Mouse (Mus musculus): ENCODE results near the gene Ucp3.
A peak's percentile ranks its signal among the peaks of the same experiment; 100 is the strongest.
"Not testable (repeated sequence)": the region's sequence is repeated elsewhere in the genome, so short reads cannot be mapped to it uniquely, and the experiment has no call there.

Ucp3 gene

DNA sequence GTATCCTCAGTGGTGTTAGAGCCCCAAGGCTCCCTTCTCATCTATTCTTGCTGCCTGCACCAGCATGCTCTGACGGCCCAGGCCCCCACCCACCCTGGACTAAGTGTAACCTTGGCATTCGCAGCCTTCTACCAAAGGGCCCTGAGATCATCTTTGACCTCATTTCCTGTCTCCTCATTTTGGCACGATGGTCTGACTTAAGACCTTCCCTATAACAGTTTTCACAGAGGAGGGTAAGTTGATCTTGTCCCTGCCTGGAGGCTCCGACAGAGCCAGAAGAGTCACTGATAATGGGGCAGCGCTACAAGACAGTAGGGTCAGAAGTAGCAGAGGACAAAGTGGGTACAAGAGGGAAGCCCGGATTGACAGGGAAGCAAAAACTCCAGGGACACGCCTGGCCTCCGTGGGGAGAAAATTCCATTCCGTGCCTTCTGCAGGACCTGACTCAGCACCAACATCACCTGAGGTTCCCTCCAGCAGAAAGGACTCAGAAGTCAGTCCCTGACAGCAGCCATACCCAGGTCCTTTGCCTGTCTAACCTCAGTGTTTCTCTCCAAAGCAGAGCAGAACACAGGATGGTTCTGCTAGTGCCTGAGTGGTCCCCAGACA, 1.2 kb downstream of the Ucp3 start:
- DNase-seq (ENCODE audit: low spot score), result no peak

GRCm38 (mm10) chr7:100474680-100475079, 1.9 kb downstream of the Ucp3 start:
- DNase-seq (ENCODE audit: low spot score), result no peak

- DNase-seq (ENCODE audit: low spot score), result no peak
These were observed 6.5 kb downstream of the Ucp3 start for GRCm38 (mm10) chr7:100479100-100479822.

- no peak for DNase-seq (ENCODE audit: low spot score)
These were observed 7.0 kb downstream of the Ucp3 start for GRCm38 (mm10) chr7:100479823-100480164.

GRCm38 (mm10) chr7:100480175-100480574, 7.4 kb downstream of the Ucp3 start:
- no peak for DNase-seq (ENCODE audit: low spot score)

- not testable (repeated sequence) for DNase-seq (ENCODE audit: low spot score)
These were observed 9.3 kb downstream of the Ucp3 start for GRCm38 (mm10) chr7:100482046-100482445.

DNA sequence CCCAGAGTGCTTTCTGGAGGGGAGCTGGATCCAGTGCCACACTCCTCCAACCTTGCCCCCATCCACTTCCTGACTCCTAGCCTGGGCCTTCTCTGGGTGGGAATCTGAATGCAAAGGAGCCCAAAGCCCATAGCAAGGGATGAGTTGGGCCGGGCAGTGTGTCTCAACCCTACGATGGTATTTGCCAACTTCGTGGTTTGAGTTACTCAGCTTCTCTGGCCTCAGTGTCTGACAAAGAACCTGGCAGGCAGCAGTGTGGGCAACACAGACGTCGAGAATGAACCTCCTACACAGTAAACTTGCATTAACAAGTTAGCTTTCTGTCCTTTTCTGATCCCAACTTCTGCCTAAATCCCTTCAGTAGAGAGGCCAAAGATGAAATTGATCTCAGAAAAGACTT, 11.7 kb downstream of the Ucp3 start:
- DNase-seq (ENCODE audit: low spot score), result no peak

DNA sequence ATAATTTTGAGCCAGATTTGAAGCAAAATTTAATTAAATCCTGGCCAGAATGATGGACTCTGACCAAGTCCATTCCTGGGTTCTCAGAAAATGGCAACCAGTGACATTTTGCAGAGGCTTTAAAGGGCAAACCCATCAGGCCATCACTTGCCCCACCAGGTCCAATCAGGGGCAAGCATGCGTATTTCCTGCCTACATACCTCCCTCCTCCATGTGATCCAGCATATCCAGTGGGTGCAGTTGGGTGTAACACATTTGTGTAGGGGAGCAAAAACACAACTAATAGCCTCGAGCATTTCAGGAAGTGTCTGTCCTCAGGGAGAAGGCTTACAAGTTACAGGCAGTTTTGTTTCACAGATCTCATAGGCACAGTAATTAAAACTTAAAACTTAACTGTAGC, 14.5 kb downstream of the Ucp3 start:
- DNase-seq (ENCODE audit: low spot score), result no peak

DNA sequence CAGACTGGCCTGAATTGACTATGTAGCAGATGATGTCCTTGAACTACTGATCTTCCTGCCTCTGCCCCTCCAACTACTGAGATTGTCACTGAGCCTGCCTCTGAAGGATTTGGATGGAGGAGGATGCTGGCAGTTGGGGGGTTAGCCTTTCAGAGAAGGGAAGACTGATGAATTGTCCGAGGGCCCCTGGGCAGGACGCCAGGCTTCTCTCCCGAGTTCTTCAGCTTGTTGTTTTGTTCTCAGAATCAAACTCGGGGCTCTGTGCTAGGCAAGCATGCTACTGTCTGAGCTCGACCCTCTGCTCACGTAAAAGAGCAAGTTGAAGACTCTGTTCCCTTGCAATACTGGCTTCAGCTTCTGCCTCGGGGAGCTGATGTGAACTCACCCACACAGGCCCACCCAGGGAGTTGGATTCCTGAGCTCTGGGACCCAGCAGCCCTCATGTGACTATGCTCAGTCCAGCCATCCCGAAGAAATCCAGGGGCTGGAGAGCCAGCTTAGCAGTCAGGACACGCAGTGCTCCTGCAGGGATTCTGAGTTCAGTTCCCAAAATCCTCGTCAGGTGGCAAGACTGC, 15.8 kb downstream of the Ucp3 start:
- DNase-seq (ENCODE audit: low spot score), result peak; percentile 54

GRCm38 (mm10) chr7:100492391-100493116, 19.8 kb downstream of the Ucp3 start:
- DNase-seq (ENCODE audit: low spot score), result peak; percentile 71

DNA sequence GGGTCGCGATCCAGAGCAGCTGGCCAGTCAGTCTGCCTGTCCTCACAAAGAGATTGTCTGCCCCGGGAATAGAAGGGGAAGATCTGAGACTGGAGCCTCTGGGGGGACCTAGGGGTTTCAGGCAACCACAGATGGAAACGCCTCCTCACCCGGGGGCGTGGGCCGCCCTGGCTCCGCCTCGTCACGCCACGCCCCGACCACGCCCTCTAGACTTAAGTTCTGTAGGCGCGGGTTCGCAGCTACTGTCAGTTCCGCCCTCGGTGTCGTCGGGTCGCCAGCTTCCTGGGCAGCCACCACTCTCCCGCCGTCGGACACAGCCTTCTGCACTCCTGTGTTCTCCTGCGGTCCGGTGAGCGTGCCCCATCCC, 20.3 kb downstream of the Ucp3 start, which contains the start of gene Ucp2:
Gene Ucp2, plus strand, starts transcription at position 221 of the 367 bp plus-strand sequence.
- peak; percentile 84 for DNase-seq (ENCODE audit: low spot score)

GRCm38 (mm10) chr7:100493484-100494414, 21.0 kb downstream of the Ucp3 start:
- peak; percentile 86 for DNase-seq (ENCODE audit: low spot score)

DNA sequence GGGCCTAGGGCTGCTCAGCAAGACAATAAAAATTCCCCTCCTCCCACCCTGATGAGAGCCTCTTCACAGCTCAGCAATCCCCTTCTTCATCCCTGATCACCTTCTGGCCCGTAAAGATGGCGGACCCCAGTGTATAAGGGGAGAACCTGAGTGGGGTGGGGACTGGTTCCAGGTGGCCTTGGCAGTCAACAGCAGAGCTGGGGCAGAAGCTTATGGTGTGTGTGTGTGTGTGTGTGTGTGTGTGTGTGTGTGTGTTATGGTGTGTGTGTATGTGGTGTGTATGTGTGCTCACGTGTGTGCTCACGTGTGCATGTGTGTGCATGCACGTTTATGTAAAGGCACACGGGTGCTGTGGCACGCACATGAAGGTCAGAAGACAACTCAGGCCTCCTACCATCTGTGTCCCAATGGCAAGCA, 21.6 kb downstream of the Ucp3 start:
- DNase-seq (ENCODE audit: low spot score), result no peak

GRCm38 (mm10) chr7:100495042-100495441, 22.3 kb downstream of the Ucp3 start:
- DNase-seq (ENCODE audit: low spot score), result no peak

- DNase-seq (ENCODE audit: low spot score), result peak; percentile 68
These were observed 22.9 kb downstream of the Ucp3 start for GRCm38 (mm10) chr7:100495581-100496251.

DNA sequence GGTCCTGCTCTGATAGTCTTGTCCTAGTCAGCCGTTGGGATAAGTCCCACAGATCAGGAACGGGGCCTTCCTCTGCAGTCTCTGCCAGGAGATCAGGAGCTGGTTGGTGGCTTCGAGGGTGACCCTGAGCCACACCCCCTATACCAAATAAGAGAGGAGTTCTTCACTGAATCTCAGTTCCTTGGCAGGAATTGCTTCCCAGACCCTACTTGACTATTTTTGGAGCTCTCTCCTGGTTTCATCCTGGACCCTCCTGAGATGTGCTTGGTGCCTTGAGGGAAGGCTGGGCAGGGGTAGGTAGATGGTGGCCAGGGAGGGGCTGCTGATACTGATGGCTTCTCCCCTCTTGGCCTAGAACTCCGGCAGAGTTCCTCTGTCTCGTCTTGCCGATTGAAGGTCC, 23.6 kb downstream of the Ucp3 start:
- DNase-seq (ENCODE audit: low spot score), result no peak

GRCm38 (mm10) chr7:100496791-100497190, 24.0 kb downstream of the Ucp3 start:
- DNase-seq (ENCODE audit: low spot score), result no peak

DNA sequence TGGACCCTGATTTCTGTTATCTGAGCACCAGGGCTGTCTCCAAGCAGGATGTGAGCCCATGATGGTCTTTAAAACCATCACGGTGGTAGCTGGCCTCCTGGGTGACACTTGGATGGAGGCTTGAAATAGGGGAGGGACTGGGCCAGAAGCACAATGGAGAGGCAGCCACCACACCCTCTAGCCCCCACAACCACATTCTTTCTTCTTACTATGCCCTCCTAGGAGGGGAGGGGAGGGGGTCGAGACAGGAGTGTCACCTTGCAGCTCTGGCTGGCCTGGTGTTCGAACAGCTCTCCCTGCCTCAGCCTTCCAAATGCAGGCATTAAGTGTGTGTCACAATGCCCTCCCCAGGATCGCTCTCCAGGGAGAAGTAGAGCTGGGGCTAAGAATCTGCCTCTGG, 24.6 kb downstream of the Ucp3 start:
- DNase-seq (ENCODE audit: low spot score), result no peak

DNA sequence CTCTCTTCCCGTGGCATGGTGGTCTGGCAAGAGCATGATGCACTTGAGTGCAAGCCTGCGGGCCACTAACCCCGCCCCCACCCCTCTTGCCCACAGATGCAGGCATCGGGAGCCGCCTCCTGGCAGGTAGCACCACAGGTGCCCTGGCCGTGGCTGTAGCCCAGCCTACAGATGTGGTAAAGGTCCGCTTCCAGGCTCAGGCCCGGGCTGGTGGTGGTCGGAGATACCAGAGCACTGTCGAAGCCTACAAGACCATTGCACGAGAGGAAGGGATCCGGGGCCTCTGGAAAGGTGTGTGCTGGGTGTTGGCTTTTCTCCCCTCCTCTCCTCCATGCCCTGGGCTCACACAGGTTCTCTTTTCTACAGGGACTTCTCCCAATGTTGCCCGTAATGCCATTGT, 25.2 kb downstream of the Ucp3 start:
- no peak for DNase-seq (ENCODE audit: low spot score)

DNA sequence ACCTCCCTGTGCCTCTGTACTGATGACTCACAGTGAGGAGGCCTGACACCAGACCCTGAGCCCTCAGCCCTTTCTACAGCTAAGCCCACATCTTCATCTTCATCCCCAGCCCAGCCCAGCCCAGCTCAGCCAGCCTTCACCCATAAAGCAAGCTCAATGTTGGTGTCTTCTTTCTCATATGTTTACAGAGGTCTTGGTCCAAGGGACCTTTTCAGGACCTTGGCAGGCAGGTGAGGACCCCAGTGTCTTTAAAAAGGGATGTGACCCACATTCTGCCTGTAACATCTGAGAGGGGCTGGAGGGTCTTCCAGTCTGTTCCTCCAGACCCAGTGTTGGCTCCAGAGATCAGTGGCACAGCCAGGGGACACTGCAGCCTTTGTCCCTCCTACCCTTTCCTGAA, 26.7 kb downstream of the Ucp3 start:
- no peak for DNase-seq (ENCODE audit: low spot score)

DNA sequence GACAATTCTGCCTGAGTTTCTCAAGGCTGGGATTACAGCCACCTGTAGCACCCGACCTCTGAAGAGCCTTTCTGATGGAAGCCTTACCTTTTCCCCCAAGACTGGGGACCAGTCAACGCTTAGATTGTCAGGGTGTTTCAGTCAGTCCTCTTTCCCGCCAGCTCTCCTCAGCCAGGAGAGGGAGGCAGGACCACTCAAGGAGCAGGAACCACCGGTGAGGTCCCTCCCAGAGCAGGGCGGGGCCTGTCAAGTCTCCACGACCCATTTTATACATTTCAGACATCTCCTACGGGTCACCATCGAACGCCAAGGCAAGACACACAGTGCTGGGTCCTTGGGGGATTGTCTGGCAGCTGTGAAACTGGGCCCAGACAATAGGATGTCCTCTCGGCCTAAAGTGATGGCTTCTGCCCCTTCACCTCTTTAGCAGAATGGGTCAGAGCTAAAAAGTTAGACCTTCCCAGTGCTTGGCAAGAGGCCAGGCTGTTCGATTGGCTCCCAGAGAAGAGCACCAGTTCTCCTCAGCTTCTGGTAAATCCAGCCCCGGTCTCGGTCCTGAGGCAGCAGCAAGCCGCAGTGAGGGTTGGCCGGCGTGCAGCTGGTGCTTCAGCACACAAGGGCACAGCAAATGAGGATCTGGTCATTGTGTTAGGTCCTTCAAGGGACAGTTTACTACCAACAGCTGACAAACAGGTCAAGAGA, 27.6 kb downstream of the Ucp3 start:
- no peak for DNase-seq (ENCODE audit: low spot score)

Measured in testis, postnatal 14 days (tissue).